Mouse (Mus musculus) cerebellum, adult 9-10 months (tissue): ENCODE data around the gene Eif4e2.

Source experiments
- DNase-seq: peaks from one replicate; pipeline ENCODE4 v3.0.0; 2022

Eif4e2 gene

GRCm38 (mm10) chr1:87264134-87265006, 50.7 kb downstream of the Eif4e2 start, which contains the start of gene Efhd1:
Efhd1 (plus strand) TSS chr1:87264363.
- no peak for DNase-seq

GRCm38 (mm10) chr1:87265200-87265599, 51.5 kb downstream of the Eif4e2 start:
- DNase-seq = no peak

- DNase-seq = no peak
Observed at GRCm38 (mm10) chr1:87266296-87267090, 52.8 kb downstream of the Eif4e2 start.

- no peak for DNase-seq
Observed at GRCm38 (mm10) chr1:87270204-87270603, 56.5 kb downstream of the Eif4e2 start.

GRCm38 (mm10) chr1:87270641-87271467, 57.1 kb downstream of the Eif4e2 start:
- no peak for DNase-seq

GRCm38 (mm10) chr1:87271596-87271995, 57.9 kb downstream of the Eif4e2 start:
- DNase-seq = no peak

- DNase-seq = no peak
Observed at GRCm38 (mm10) chr1:87272462-87272861, 58.7 kb downstream of the Eif4e2 start.

- peak; percentile 58 for DNase-seq
Observed at GRCm38 (mm10) chr1:87273514-87273942, 59.8 kb downstream of the Eif4e2 start.

- no peak for DNase-seq
Observed at GRCm38 (mm10) chr1:87274134-87274533, 60.4 kb downstream of the Eif4e2 start.

- DNase-seq = no peak
Observed at GRCm38 (mm10) chr1:87275151-87275550, 61.4 kb downstream of the Eif4e2 start.

GRCm38 (mm10) chr1:87276056-87276455, 62.3 kb downstream of the Eif4e2 start:
- DNase-seq = no peak

- no peak for DNase-seq
Observed at GRCm38 (mm10) chr1:87280281-87280680, 66.6 kb downstream of the Eif4e2 start.

GRCm38 (mm10) chr1:87281599-87282412, 68.1 kb downstream of the Eif4e2 start:
- DNase-seq = no peak

GRCm38 (mm10) chr1:87282413-87282788, 68.7 kb downstream of the Eif4e2 start:
- no peak for DNase-seq

GRCm38 (mm10) chr1:87283410-87283960, 69.8 kb downstream of the Eif4e2 start:
- no peak for DNase-seq

GRCm38 (mm10) chr1:87287105-87287504, 73.4 kb downstream of the Eif4e2 start:
- DNase-seq = no peak
